Mouse (Mus musculus) midbrain, postnatal 0 days (tissue): ENCODE measurements at regions not wholly inside any gene's neighbourhood (a gene's known extent, or its start where the extent isn't known, plus 50 kb on each side); places are given as distances from the start of the nearest gene placed in this dataset.

Experiments
- ATAC-seq: fragments of 200-750 bp; cut with Nextera tagmentation; 2 replicates; pipeline ENCODE4 v1.8.0; 2017; ENCODE audit warnings: moderate number of reproducible peaks, mild to moderate bottlenecking, moderate TSS enrichment, moderate library complexity; ENCODE audit not compliant: low FRiP score
- DNase-seq: peaks from one replicate; pipeline ENCODE4 v3.0.0-alpha.2; 2015; ENCODE audit warnings: low spot score
- H3K27ac ChIP-seq: fragments of 300-500 bp; sonication (generic); 2 replicates; pipeline ENCODE4 v1.5.1; 2014; ENCODE audit warnings: low read depth, mild to moderate bottlenecking, low read length, mixed read lengths
- H3K27me3 ChIP-seq: fragments of 300-500 bp; sonication (generic); 2 replicates; pipeline ENCODE4 v1.6.1; 2014; ENCODE audit warnings: low read length, control low read depth, mixed read lengths; ENCODE audit not compliant: insufficient read depth
- H3K36me3 ChIP-seq: fragments of 300-500 bp; sonication (generic); 2 replicates; pipeline ENCODE4 v1.6.1; 2014; ENCODE audit warnings: low read length, control low read depth, mixed read lengths; ENCODE audit not compliant: insufficient read depth
- H3K4me1 ChIP-seq: fragments of 300-500 bp; sonication (generic); 2 replicates; pipeline ENCODE4 v1.6.1; 2014; ENCODE audit warnings: mild to moderate bottlenecking, control low read depth, antibody characterized with exemption, low read length, mixed read lengths; ENCODE audit not compliant: insufficient read depth
- H3K4me2 ChIP-seq: fragments of 300-500 bp; sonication (generic); 2 replicates; pipeline ENCODE4 v1.6.1; 2014; ENCODE audit warnings: low read depth, mild to moderate bottlenecking, low read length, mixed read lengths; ENCODE audit not compliant: poor library complexity, severe bottlenecking
- H3K4me3 ChIP-seq: fragments of 300-500 bp; sonication (generic); 2 replicates; pipeline ENCODE4 v1.5.1; 2014; ENCODE audit warnings: low read depth, mild to moderate bottlenecking, low read length, moderate library complexity
- H3K9ac ChIP-seq: fragments of 300-500 bp; sonication (generic); replicated peaks from 2 replicates; pipeline ENCODE4 v1.6.1; 2014; ENCODE audit warnings: mild to moderate bottlenecking, low read length, moderate library complexity, mixed read lengths; ENCODE audit not compliant: poor library complexity, severe bottlenecking
- H3K9me3 ChIP-seq: fragments of 300-500 bp; sonication (generic); 2 replicates; pipeline ENCODE4 v1.6.1; 2016; ENCODE audit warnings: low read length, control low read depth
- CTCF ChIP-seq: IDR thresholded peaks from 2 replicates; pipeline ENCODE4 v1.5.1; 2016; ENCODE audit warnings: antibody characterized with exemption, mild to moderate bottlenecking
- WGBS: fragments of 180-500 bp; shearing (Covaris S2); extraction: QIAGEN DNeasy Blood & Tissue Kit; methylation state at CpG from one replicate; pipeline ENCODE4 v1.1.7; 2014; 5-methylcytosine and 5-hydroxymethylcytosine counted together

DNA sequence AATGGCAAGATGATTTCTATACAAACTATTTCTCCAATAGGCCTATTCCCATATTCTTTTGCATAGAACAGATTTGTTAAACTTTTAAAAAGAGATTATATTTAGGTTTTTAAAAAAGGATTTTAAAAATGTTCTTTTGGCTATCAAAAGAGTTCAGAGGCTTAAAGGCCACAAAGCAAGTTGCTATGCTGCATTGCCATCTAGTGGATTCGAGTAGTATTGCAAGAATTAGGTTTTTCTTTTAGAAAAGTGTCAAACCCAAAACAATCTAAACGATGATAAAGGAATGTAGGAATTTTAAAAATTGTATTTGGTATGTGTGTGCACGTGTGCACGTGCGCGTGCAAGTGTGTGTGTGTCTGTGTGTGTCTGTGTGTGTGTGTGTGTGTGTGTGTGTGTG is 73.0 kb upstream of the Ifngr1 start:
- WGBS, result 6% methylated on average over 6 of the region's 6 CpGs
- Histone ChIP-seq H3K4me3 (no peak overlapping the region), H3K9ac (no peak overlapping the region), H3K27me3 (no peaks in the 10 kb centered on the region), H3K36me3 (no peaks in the 10 kb centered on the region), H3K9me3 (no peaks in the 10 kb centered on the region), H3K4me1 (no peaks in the 10 kb centered on the region), H3K27ac (no peak overlapping the region), H3K4me2 (no peak overlapping the region)
- DNase-seq (peak; percentile 65), ATAC-seq (no peak)
- peak; percentile 94 for TF ChIP-seq CTCF

DNA sequence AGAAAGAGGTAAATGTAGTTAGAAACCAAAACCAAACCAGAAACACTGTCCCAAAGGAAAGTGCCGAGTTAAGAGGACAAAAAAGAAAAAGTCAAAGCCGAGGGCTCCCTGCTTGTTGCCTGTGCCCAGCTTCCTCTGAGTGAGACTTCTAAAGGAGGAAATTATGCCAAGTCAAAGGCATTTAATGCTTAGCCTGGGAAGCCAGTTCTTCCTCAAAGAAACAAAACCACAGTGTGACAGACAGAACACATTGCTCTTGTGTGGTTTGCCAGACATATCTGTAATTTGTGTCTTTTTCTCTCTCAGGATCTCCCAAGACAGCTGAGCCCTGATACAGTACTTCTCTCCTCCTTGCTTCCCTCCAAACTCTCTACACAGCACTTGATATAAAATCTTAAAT is 69.6 kb upstream of the Ifngr1 start:
- ATAC-seq, result no peak
- 50% methylated on average over 2 of the region's 2 CpGs for WGBS
- no peak for TF ChIP-seq CTCF
- Histone ChIP-seq H3K27ac (no peak overlapping the region), H3K9me3 (no peaks in the 10 kb centered on the region), H3K9ac (no peak overlapping the region), H3K27me3 (no peaks in the 10 kb centered on the region), H3K36me3 (no peaks in the 10 kb centered on the region), H3K4me1 (no peaks in the 10 kb centered on the region), H3K4me2 (no peak overlapping the region), H3K4me3 (no peak overlapping the region)
- no peak for DNase-seq

DNA sequence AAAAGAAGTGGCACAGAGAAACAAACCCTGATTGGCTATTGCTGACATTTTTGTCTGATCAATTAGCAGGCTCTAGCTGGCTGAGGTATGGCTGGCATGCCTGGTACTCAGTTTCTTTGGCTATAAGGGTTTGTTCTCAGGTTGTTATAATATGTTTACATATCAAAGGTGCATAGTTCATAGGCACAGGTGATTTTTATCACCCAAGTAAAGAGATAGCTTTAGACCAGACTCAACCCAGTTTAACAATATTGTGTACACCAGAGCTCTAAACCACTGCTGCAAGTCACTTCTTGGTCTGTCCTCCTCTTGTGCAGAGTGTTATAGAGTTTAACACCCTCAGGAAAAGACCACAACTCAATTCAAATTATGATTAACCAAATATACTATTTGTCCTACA is 65.8 kb upstream of the Ifngr1 start:
- Histone ChIP-seq H3K4me3 (no peak overlapping the region), H3K9ac (no peak overlapping the region), H3K27ac (no peak overlapping the region), H3K4me1 (no peaks in the 10 kb centered on the region), H3K36me3 (no peaks in the 10 kb centered on the region), H3K9me3 (no peaks in the 10 kb centered on the region), H3K27me3 (no peaks in the 10 kb centered on the region), H3K4me2 (no peak overlapping the region)
- TF ChIP-seq CTCF, result no peak
- DNase-seq (no peak), ATAC-seq (no peak)

DNA sequence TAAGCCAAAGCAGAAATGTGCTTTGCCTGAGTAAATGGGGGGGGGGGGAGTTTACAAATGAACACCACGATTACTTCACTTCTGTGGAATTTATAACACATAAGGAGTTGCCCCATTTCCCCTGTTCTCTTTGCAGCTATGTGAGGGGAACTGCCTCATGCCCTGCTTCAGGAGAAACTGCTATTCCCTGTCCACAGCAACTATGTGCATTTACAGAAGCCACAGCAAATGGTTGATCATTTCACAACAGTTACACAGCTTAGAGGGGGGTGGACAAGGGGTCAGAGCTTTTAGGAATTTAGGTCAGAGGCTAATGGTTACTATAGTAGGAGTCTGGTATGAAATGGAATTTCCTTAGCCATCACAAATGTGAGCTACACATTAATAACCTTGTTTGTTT is 65.4 kb upstream of the Ifngr1 start:
- Histone ChIP-seq H3K4me1 (no peaks in the 10 kb centered on the region), H3K27me3 (no peaks in the 10 kb centered on the region), H3K9ac (no peak overlapping the region), H3K27ac (no peak overlapping the region), H3K4me3 (no peak overlapping the region), H3K9me3 (no peaks in the 10 kb centered on the region), H3K4me2 (no peak overlapping the region), H3K36me3 (no peaks in the 10 kb centered on the region)
- ATAC-seq (no peak), DNase-seq (no peak)
- no peak for TF ChIP-seq CTCF
- WGBS, result 29% methylated on average over 1 of the region's 1 CpGs

DNA sequence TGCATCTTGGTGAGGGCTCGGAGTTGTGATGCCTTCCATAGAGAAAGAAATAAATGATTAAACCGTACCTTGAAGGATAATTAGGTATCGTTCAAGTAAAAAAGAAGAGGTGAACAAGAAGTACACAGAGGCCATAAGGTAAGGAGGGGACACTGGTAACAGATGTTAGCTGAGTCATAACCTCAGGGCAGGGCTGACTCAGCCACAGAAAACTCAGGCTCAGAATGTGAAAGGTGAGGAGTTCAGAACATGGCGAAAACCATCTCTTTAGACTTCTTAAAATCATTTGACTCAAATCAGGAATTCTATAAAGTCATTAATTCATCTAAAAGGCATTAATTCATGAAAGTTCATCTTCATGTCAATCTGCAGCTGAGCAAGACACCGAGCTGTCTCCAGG is 62.1 kb upstream of the Ifngr1 start:
- no peak overlapping the region for H3K4me2 ChIP-seq
- H3K4me1 ChIP-seq, result no peaks in the 10 kb centered on the region
- DNase-seq (no peak), ATAC-seq (no peak)
- TF ChIP-seq CTCF, result no peak
- no peaks in the 10 kb centered on the region for H3K9me3 ChIP-seq
- H3K27me3 ChIP-seq, result no peaks in the 10 kb centered on the region
- 97% methylated on average over 5 of the region's 5 CpGs for WGBS
- no peaks in the 10 kb centered on the region for H3K36me3 ChIP-seq
- H3K27ac ChIP-seq, result no peak overlapping the region
- no peak overlapping the region for H3K9ac ChIP-seq
- no peak overlapping the region for H3K4me3 ChIP-seq

DNA sequence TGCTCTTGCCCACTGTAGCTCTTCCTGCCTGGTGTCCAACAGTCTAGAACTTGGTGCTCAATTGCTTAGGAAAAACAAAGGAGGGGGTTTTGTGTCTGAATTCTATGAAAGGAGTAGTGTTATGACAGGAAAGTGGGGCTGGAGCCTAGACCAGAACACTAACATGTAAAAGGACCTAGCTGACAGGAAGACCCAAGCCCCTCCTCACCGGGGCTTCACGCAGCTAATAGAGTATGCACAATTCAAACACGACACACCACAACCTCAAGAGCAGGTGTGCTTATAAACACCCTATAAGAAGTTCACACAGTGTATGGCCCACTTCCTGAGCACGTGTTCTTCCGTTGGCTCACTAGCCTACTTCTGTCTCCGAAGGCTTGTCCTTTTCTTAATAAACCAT is 61.7 kb upstream of the Ifngr1 start:
- ATAC-seq (no peak), DNase-seq (no peak)
- H3K9me3 ChIP-seq, result no peaks in the 10 kb centered on the region
- no peaks in the 10 kb centered on the region for H3K4me1 ChIP-seq
- no peak overlapping the region for H3K4me3 ChIP-seq
- H3K36me3 ChIP-seq, result no peaks in the 10 kb centered on the region
- no peak overlapping the region for H3K4me2 ChIP-seq
- no peak overlapping the region for H3K27ac ChIP-seq
- TF ChIP-seq CTCF, result no peak
- WGBS, result 97% methylated on average over 6 of the region's 6 CpGs
- no peak overlapping the region for H3K9ac ChIP-seq
- H3K27me3 ChIP-seq, result no peaks in the 10 kb centered on the region

DNA sequence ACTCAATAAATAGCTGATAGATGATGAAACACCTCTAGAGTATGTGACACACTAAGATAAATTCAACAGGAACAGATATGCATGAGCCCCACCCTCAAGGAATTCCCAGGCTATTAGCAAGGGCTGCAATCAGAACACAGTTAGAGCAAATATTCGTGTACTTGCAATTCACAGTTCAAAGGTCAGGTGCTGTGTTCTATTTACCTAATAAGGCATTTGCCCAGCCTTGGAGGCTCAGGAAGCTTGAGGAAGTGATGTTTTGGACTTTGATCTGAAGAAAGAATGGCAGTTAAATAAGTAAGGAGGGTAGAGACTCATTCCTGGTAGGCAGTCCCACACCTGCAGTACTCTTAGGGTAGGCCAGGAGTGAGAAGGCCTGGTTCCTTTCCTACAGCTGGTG is 60.3 kb upstream of the Ifngr1 start:
- H3K27ac ChIP-seq, result no peak overlapping the region
- 62% methylated on average over 1 of the region's 1 CpGs for WGBS
- H3K4me3 ChIP-seq, result no peak overlapping the region
- no peaks in the 10 kb centered on the region for H3K9me3 ChIP-seq
- no peaks in the 10 kb centered on the region for H3K27me3 ChIP-seq
- no peak overlapping the region for H3K4me2 ChIP-seq
- no peaks in the 10 kb centered on the region for H3K4me1 ChIP-seq
- ATAC-seq (no peak), DNase-seq (no peak)
- no peak for TF ChIP-seq CTCF
- no peaks in the 10 kb centered on the region for H3K36me3 ChIP-seq
- H3K9ac ChIP-seq, result no peak overlapping the region
